Mouse (Mus musculus) CH12.LX (cell line): ENCODE measurements around the gene Akt2. TPM values are rescaled to one million over a fixed set of nuclear protein-coding genes. Genes with fewer than 3 reads are reported as not detected.

Source experiments
- DNase-seq: peaks from one replicate; pipeline ENCODE4 v3.0.0-alpha.2; 2013; ENCODE audit errors: extremely low read depth
- H3K27ac ChIP-seq: 2 replicates; pipeline ENCODE4 v1.5.1; 2012; ENCODE audit warnings: low read depth, mild to moderate bottlenecking, control low read depth, moderate library complexity; ENCODE audit not compliant: insufficient read depth
- H3K27me3 ChIP-seq: replicated peaks from 2 replicates; pipeline ENCODE3; 2012; ENCODE audit warnings: inconsistent platforms
- H3K36me3 ChIP-seq, 2 experiments: replicated peaks in 1 of 2; 2 replicates each; pipeline versions ENCODE3 to v1.6.1; 2012; ENCODE audit warnings: inconsistent platforms in 1 of 2, low read length in 1 of 2, mild to moderate bottlenecking in 1 of 2, mixed read lengths in 1 of 2, moderate library complexity in 1 of 2; ENCODE audit not compliant: control insufficient read depth in 1 of 2, insufficient read depth in 1 of 2
- H3K4me1 ChIP-seq, 2 experiments: 2 replicates each; pipeline ENCODE4 v1.6.1; 2012; ENCODE audit warnings: inconsistent platforms in 1 of 2, moderate library complexity in 1 of 2; ENCODE audit not compliant: insufficient read depth in 2 of 2, control insufficient read depth in 1 of 2
- H3K4me2 ChIP-seq: 2 replicates; pipeline ENCODE4 v1.6.1; 2012; ENCODE audit warnings: low read depth, mild to moderate bottlenecking, control low read depth; ENCODE audit not compliant: poor library complexity, insufficient read depth, severe bottlenecking
- H3K4me3 ChIP-seq, 3 experiments: fragments of 150-350 bp in 1 of 3; sonication (generic) in 1 of 3; replicated peaks in 1 of 3; 2 replicates each; pipeline versions ENCODE3 to v1.5.1; 2011 to 2012; ENCODE audit warnings: low read depth in 2 of 3, low read length in 2 of 3, mild to moderate bottlenecking in 2 of 3, moderate library complexity in 2 of 3, control low read depth in 1 of 3, improper control_type of control experiment in 1 of 3, inconsistent platforms in 1 of 3, mixed read lengths in 1 of 3; ENCODE audit not compliant: poor library complexity in 1 of 3
- H3K79me2 ChIP-seq: replicated peaks from 2 replicates; pipeline ENCODE4 v1.6.1; 2012; ENCODE audit warnings: mild to moderate bottlenecking, moderate library complexity; ENCODE audit not compliant: control insufficient read depth, poor library complexity, insufficient read depth, severe bottlenecking; ENCODE audit errors: extremely low read depth
- H3K9ac ChIP-seq: 2 replicates; pipeline ENCODE4 v1.6.1; 2012; ENCODE audit warnings: low read depth, mild to moderate bottlenecking, control low read depth, moderate library complexity; ENCODE audit not compliant: insufficient read depth
- H3K9me3 ChIP-seq: replicated peaks from 2 replicates; pipeline ENCODE3; 2012; ENCODE audit warnings: low read length, inconsistent platforms, mixed read lengths
- CHD2 ChIP-seq: IDR thresholded peaks from 2 replicates; pipeline ENCODE4 v1.6.1; 2011; ENCODE audit warnings: low read length, improper control_type of control experiment
- CTCF ChIP-seq, 2 experiments: IDR thresholded peaks in 1 of 2; conservative IDR thresholded peaks in 1 of 2; 2 replicates each; pipeline ENCODE4 v1.5.1; 2011 to 2012; ENCODE audit warnings: low read depth in 2 of 2, low read length in 2 of 2, improper control_type of control experiment in 1 of 2, inconsistent platforms in 1 of 2, mild to moderate bottlenecking in 1 of 2, moderate library complexity in 1 of 2
- E2F4 ChIP-seq: IDR thresholded peaks from 2 replicates; pipeline ENCODE4 v1.6.1; 2011; ENCODE audit warnings: low read depth, low read length, improper control_type of control experiment; ENCODE audit not compliant: insufficient replicate concordance
- ETS1 ChIP-seq: conservative IDR thresholded peaks from 2 replicates; pipeline ENCODE4 v1.6.1; 2012; ENCODE audit warnings: low read depth, mild to moderate bottlenecking, inconsistent platforms, low read length, improper control_type of control experiment, moderate library complexity
- HCFC1 ChIP-seq: IDR thresholded peaks from 2 replicates; pipeline ENCODE4 v1.6.1; 2012; ENCODE audit warnings: low read depth, mild to moderate bottlenecking, inconsistent platforms, low read length, improper control_type of control experiment
- JUN ChIP-seq: IDR thresholded peaks from 2 replicates; pipeline ENCODE4 v1.6.1; 2011; ENCODE audit warnings: low read depth, mild to moderate bottlenecking, low read length, improper control_type of control experiment, moderate library complexity; ENCODE audit not compliant: insufficient read depth
- MAFK ChIP-seq: IDR thresholded peaks from 2 replicates; pipeline ENCODE4 v1.6.1; 2011; ENCODE audit warnings: low read length, improper control_type of control experiment; ENCODE audit not compliant: insufficient replicate concordance
- MEF2A ChIP-seq: IDR thresholded peaks from 2 replicates; pipeline ENCODE4 v1.6.1; 2014; ENCODE audit warnings: low read depth, mild to moderate bottlenecking, inconsistent platforms, low read length, improper control_type of control experiment, borderline replicate concordance
- MYC ChIP-seq: IDR thresholded peaks from 2 replicates; pipeline ENCODE4 v1.6.1; 2011; ENCODE audit warnings: low read depth, mild to moderate bottlenecking, improper control_type of control experiment, low read length
- NELFE ChIP-seq: IDR thresholded peaks from 2 replicates; pipeline ENCODE4 v1.6.1; 2011; ENCODE audit warnings: low read depth, low read length, improper control_type of control experiment
- POLR2A ChIP-seq: IDR thresholded peaks from 2 replicates; pipeline ENCODE4 v1.6.1; 2011; ENCODE audit warnings: low read depth, mild to moderate bottlenecking, improper control_type of control experiment, low read length
- POLR2AphosphoS2 ChIP-seq: IDR thresholded peaks from 2 replicates; pipeline ENCODE4 v1.6.1; 2011; ENCODE audit warnings: low read depth, low read length, improper control_type of control experiment
- RAD21 ChIP-seq: IDR thresholded peaks from 2 replicates; pipeline ENCODE4 v1.6.1; 2011; ENCODE audit warnings: low read depth, mild to moderate bottlenecking, low read length, improper control_type of control experiment, moderate library complexity
- RCOR1 ChIP-seq: conservative IDR thresholded peaks from 2 replicates; pipeline ENCODE4 v1.6.1; 2012; ENCODE audit warnings: low read depth, mild to moderate bottlenecking, inconsistent platforms, low read length, improper control_type of control experiment
- SIN3A ChIP-seq: IDR thresholded peaks from 2 replicates; pipeline ENCODE4 v1.6.1; 2012; ENCODE audit warnings: low read length, improper control_type of control experiment, inconsistent platforms
- SMC3 ChIP-seq: IDR thresholded peaks from 2 replicates; pipeline ENCODE4 v1.6.1; 2011; ENCODE audit warnings: low read depth, low read length, improper control_type of control experiment
- TBP ChIP-seq: conservative IDR thresholded peaks from 2 replicates; pipeline ENCODE4 v1.6.1; 2011; ENCODE audit warnings: low read depth, low read length, improper control_type of control experiment
- TCF12 ChIP-seq: IDR thresholded peaks from 2 replicates; pipeline ENCODE4 v1.6.1; 2014; ENCODE audit warnings: low read depth, mild to moderate bottlenecking, inconsistent platforms, low read length, improper control_type of control experiment
- ZC3H11A ChIP-seq: IDR thresholded peaks from 2 replicates; pipeline ENCODE4 v1.6.1; 2012; ENCODE audit warnings: low read depth, mild to moderate bottlenecking, inconsistent platforms, low read length, improper control_type of control experiment
- ZKSCAN1 ChIP-seq: IDR thresholded peaks from 2 replicates; pipeline ENCODE4 v1.6.1; 2012; ENCODE audit warnings: low read depth, inconsistent platforms, low read length, improper control_type of control experiment, borderline replicate concordance
- ZMIZ1 ChIP-seq: IDR thresholded peaks from 2 replicates; pipeline ENCODE4 v1.6.1; 2012; ENCODE audit warnings: low read depth, mild to moderate bottlenecking, inconsistent platforms, low read length, improper control_type of control experiment
- ZNF384 ChIP-seq: IDR thresholded peaks from 2 replicates; pipeline ENCODE4 v1.6.1; 2012; ENCODE audit warnings: low read depth, low read length, improper control_type of control experiment, inconsistent platforms
- dilution Hi-C: fragments of 300-500 bp; cut with MboI; formaldehyde crosslinking; loops from 2 replicates; pipeline ENCODE4 v1.14.3; 2020; ENCODE audit warnings: low sequenced_read_pairs; ENCODE audit not compliant: extremely low pct_unique_long_range_greater_than_20kb, extremely low pct_ligation_motif_present
- in situ Hi-C: fragments of 300-500 bp; cut with MboI; formaldehyde crosslinking; loops from 3 replicates; pipeline ENCODE4 v1.14.3; 2019; ENCODE audit warnings: low sequenced_read_pairs, low pct_ligation_motif_present, low pct_unique_long_range_greater_than_20kb, mixed read lengths
- polyA plus RNA-seq: library from polyadenylated mRNA; unstranded; fragments of >175 nt; gene quantifications from 2 replicates; pipeline ENCODE4 v1.2.1, GENCODE M21; 2012; ENCODE audit warnings: low read depth; ENCODE audit not compliant: insufficient read length
- total RNA-seq, 2 experiments: library from RNA; depleted of rRNA; stranded (reverse); fragments of 300-350 nt in 1 of 2; fragments of >200 nt in 1 of 2; gene quantifications; 2 replicates each; pipeline ENCODE4 v1.2.3; 2012 to 2014

Gene Akt2
- total and polyA plus RNA-seq, 3 experiments, result 39.5 to 77.3 (median 40.3) TPM

- Histone ChIP-seq H3K27ac (no peak overlapping the region), H3K9ac (no peak overlapping the region), H3K4me2 (no peak overlapping the region), H3K36me3 (peaks cover 5 to 39% of the 10 kb centered on the region in 2 experiments), H3K9me3 (no peaks in the 10 kb centered on the region), H3K27me3 (peaks cover 14% of the 10 kb centered on the region), H3K4me3 (no peak overlapping the region), H3K79me2 (no peaks in the 10 kb centered on the region), H3K4me1 (peaks cover 0 to 2% of the 10 kb centered on the region in 2 experiments; a peak in 1 of 4 replicates)
- no peak for TF ChIP-seq CTCF (conservative IDR thresholded peaks at IDR 0.05 in 1 of 2, IDR thresholded peaks at IDR 0.05 in 1 of 2; ENCODE audit: low read depth in 2 of 2, low read length in 2 of 2)
- TF ChIP-seq SIN3A, result no peak
- no peak for TF ChIP-seq TBP
- TF ChIP-seq POLR2A, result no peak
- TF ChIP-seq MYC, result no peak
- no peak for TF ChIP-seq NELFE
- TF ChIP-seq MAFK, result no peak
- no peak for TF ChIP-seq ZMIZ1
- no peak for TF ChIP-seq CHD2
- no peak for TF ChIP-seq SMC3
- TF ChIP-seq JUN, result no peak
- TF ChIP-seq POLR2AphosphoS2, result no peak
- TF ChIP-seq RAD21, result no peak
- TF ChIP-seq HCFC1, result no peak
- no peak for TF ChIP-seq TCF12
- no peak for TF ChIP-seq ETS1
- dilution Hi-C loops, result no loop called here
- in situ Hi-C loops, result no loop called here
- DNase-seq, result no peak
Observed at GRCm38 (mm10) chr7:27657824-27658395, 66.6 kb downstream of the Akt2 start.

GRCm38 (mm10) chr7:27658712-27659663 is 67.6 kb downstream of the Akt2 start:
- H3K27ac ChIP-seq, result no peak overlapping the region
- TF ChIP-seq ETS1, result no peak
- TF ChIP-seq MEF2A, result no peak
- TF ChIP-seq ZC3H11A, result no peak
- TF ChIP-seq E2F4, result no peak
- no peak for TF ChIP-seq POLR2A
- TF ChIP-seq RCOR1, result no peak
- TF ChIP-seq TBP, result no peak
- no peak for TF ChIP-seq ZNF384
- no peak for TF ChIP-seq ZKSCAN1
- TF ChIP-seq, all 38 proteins: peak for 0
- H3K4me2 ChIP-seq, result no peak overlapping the region
- peaks cover 4% of the 10 kb centered on the region for H3K27me3 ChIP-seq
- H3K9ac ChIP-seq, result no peak overlapping the region
- in situ Hi-C loops (no loop called here), dilution Hi-C loops (no loop called here)
- H3K4me1 ChIP-seq, result peaks cover 0 to under 1% of the 10 kb centered on the region in 2 experiments; a peak in 1 of 4 replicates
- H3K4me3 ChIP-seq, result no peak overlapping the region
- no peaks in the 10 kb centered on the region for H3K79me2 ChIP-seq
- H3K36me3 ChIP-seq, result peaks cover 5 to 43% of the 10 kb centered on the region in 2 experiments
- no peaks in the 10 kb centered on the region for H3K9me3 ChIP-seq
- DNase-seq, result no peak
